Mouse (Mus musculus) cerebellum, adult 2 months (tissue): Measurements from ENCODE around the gene Sp2.

Experiments used
- CTCF ChIP-seq: fragments of 200-500 bp; IDR thresholded peaks from 2 replicates; pipeline ENCODE4 v1.5.1; 2011; ENCODE audit warnings: low read depth, mild to moderate bottlenecking, control low read depth, low read length, moderate library complexity, borderline replicate concordance; ENCODE audit not compliant: insufficient read depth
- POLR2A ChIP-seq: fragments of 200-500 bp; IDR thresholded peaks from 2 replicates; pipeline ENCODE4 v1.6.1; 2011; ENCODE audit warnings: low read length, control low read depth, borderline replicate concordance; ENCODE audit not compliant: insufficient read depth

- TF ChIP-seq CTCF: no peak
- no peak for TF ChIP-seq POLR2A
These were observed 46.7 kb downstream of the Sp2 start for GRCm38 (mm10) chr11:96935872-96936650.
